Mouse (Mus musculus) C3H10T1/2 (cell line): ENCODE data around the gene Ptchd1. TPM values are rescaled to one million over a fixed set of nuclear protein-coding genes. Genes with fewer than 3 reads are reported as not detected.

Source experiments
- polyA plus RNA-seq, 2 experiments: library from polyadenylated mRNA; unstranded; fragments of >200 nt; fragmentation: generic; extraction: Trizol; gene quantifications; one replicate each; pipeline ENCODE4 v1.2.1; 2012; ENCODE audit warnings: missing spikeins in 2 of 2

The Ptchd1 gene
- 1 to 10 TPM in 1 of 2 experiments, under 1 TPM in 1; 0.19 to 3.6 TPM for polyA plus RNA-seq

GRCm38 (mm10) chrX:155623701-155624281, at the start of gene Ptchd1:
Gene Ptchd1 (minus strand): TSS chrX:155623814.

GRCm38 (mm10) chrX:155624341-155624841, 777 bp upstream of the Ptchd1 start, which contains the start of gene Gm15155:
Gene Gm15155 (plus strand): TSS chrX:155624741.

Other genes with a start within 250 kb of the Ptchd1 start
- not detected for gene Gm15155, start 927 bp upstream of the Ptchd1 start, polyA plus RNA-seq